Mouse (Mus musculus) limb, embryonic 12.5 days (tissue): ENCODE results near the gene Cnot9. TPM values are rescaled to one million over a fixed set of nuclear protein-coding genes. Genes with fewer than 3 reads are reported as not detected.
"Not testable (repeated sequence)": the region's sequence is repeated elsewhere in the genome, so short reads cannot be mapped to it uniquely, and the experiment has no call there.

Experiments
- ATAC-seq: fragments of 200-750 bp; cut with Nextera tagmentation; 2 replicates; pipeline ENCODE4 v1.8.0; 2017; ENCODE audit warnings: low read depth, moderate TSS enrichment; ENCODE audit not compliant: insufficient number of reproducible peaks, insufficient read depth, low FRiP score, low TSS enrichment
- H3K27ac ChIP-seq: fragments of 300-500 bp; sonication (generic); 2 replicates; pipeline ENCODE4 v1.5.1; 2016; ENCODE audit warnings: mild to moderate bottlenecking, moderate library complexity
- H3K27me3 ChIP-seq: fragments of 300-500 bp; sonication (generic); 2 replicates; pipeline ENCODE4 v1.6.1; 2016; ENCODE audit warnings: mild to moderate bottlenecking, moderate library complexity
- H3K36me3 ChIP-seq: fragments of 300-500 bp; sonication (generic); 2 replicates; pipeline ENCODE4 v1.6.1; 2016; ENCODE audit warnings: mild to moderate bottlenecking, moderate library complexity
- H3K4me1 ChIP-seq: fragments of 300-500 bp; sonication (generic); replicated peaks from 2 replicates; pipeline ENCODE4 v1.6.1; 2016
- H3K4me2 ChIP-seq: fragments of 300-500 bp; sonication (generic); 2 replicates; pipeline ENCODE4 v1.6.1; 2016; ENCODE audit warnings: mild to moderate bottlenecking, moderate library complexity
- H3K4me3 ChIP-seq: fragments of 300-500 bp; sonication (generic); replicated peaks from 2 replicates; pipeline ENCODE4 v1.5.1; 2016; ENCODE audit warnings: mild to moderate bottlenecking
- H3K9ac ChIP-seq: fragments of 300-500 bp; sonication (generic); replicated peaks from 2 replicates; pipeline ENCODE4 v1.6.1; 2016; ENCODE audit warnings: mild to moderate bottlenecking, moderate library complexity
- H3K9me3 ChIP-seq: fragments of 300-500 bp; sonication (generic); 2 replicates; pipeline ENCODE4 v1.6.1; 2016; ENCODE audit warnings: mild to moderate bottlenecking, moderate library complexity
- WGBS: fragments of 180-500 bp; shearing (Covaris S2); methylation state at CpG from one replicate; pipeline ENCODE4 v1.1.7; 2016; 5-methylcytosine and 5-hydroxymethylcytosine counted together
- polyA plus RNA-seq: library from polyadenylated mRNA; unstranded; fragments of >200 nt; fragmentation: Nextera tagmentation; extraction: Ambion mirVana; gene quantifications from 2 replicates; pipeline ENCODE4 v1.2.1, GENCODE M21; 2016

The Cnot9 gene
- 82.6 and 84.5 TPM in 2 replicates for polyA plus RNA-seq

DNA sequence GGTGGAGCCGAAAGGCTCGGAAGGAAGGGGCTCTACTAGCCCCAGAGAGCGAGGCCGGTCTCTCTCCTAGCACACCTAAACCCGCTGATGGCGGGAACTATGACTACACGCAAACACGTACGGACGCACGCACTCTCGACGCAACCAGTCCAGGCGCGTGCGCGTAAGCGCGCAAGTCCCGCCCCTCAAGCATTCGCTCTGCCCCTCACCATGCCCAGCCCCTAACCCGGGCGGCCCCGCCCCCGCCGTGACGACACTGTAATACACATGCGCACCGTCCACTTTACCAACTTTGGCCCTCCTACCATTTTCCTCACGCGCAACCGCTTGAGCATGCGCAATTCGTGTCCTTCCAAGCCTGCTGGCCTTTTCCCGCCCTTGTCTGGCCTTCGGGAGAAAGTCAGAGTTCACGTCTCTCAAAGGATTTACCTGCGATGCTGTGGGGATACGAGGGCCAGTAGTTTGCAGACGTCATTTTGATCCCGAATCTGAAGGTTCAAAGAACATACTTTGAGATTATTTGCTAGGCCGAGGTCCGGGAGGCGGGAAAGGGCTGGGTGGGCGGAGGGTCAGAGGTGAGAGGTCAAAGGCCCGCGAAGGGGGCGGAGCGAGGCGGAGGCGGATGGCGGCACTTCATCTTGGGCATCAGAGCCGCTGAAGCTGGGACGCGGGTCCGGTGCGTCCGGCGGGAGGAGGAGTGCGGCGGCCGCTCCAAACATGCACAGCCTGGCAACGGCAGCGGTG, at the start of gene Cnot9:
TSS of gene Cnot9 (plus strand) at position 338 of the 744 bp plus-strand sequence.
- H3K4me1 ChIP-seq = peaks cover 27% of the 10 kb centered on the region
- H3K36me3 ChIP-seq = peaks cover 8% of the 10 kb centered on the region; the same call in 1 of the 2 replicates
- no peaks in the 10 kb centered on the region for H3K9me3 ChIP-seq
- peak; percentile 99 for ATAC-seq
- under 1% methylated on average over 64 of the region's 64 CpGs for WGBS
- peak within 1 kb of the TSS; percentile 93 for H3K9ac ChIP-seq
- peak within 1 kb of the TSS; percentile 90 for H3K4me3 ChIP-seq
- H3K27me3 ChIP-seq = no peaks in the 10 kb centered on the region
- H3K27ac ChIP-seq = peak within 1 kb of the TSS; percentile 96
- peak within 1 kb of the TSS; percentile 80 for H3K4me2 ChIP-seq

DNA sequence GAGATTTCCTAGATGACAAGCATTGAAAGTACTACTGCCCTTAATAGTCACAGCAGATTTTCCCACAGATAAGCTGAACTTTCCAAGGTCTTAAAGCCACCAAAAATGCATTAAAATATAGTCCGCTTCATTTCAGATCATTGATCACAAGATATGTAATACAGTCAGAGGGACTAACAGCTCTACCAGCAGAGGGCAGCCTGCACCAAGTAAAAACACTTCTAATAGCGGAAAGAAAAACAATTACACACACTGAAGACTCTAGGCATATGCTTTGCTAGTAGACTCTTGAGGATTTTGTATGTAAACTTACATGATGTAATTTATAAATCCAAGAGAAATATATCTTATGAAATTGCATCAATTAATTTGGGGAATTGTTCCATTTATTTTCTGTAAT, 45.6 kb upstream of the Cnot9 start:
- Histone ChIP-seq H3K4me3 (no peak overlapping the region), H3K27ac (no peak overlapping the region), H3K9me3 (no peaks in the 10 kb centered on the region), H3K9ac (no peak overlapping the region), H3K4me2 (no peak overlapping the region), H3K4me1 (no peaks in the 10 kb centered on the region), H3K36me3 (peaks cover 72% of the 10 kb centered on the region), H3K27me3 (no peaks in the 10 kb centered on the region)
- 73% methylated on average over 2 of the region's 2 CpGs for WGBS
- ATAC-seq = no peak

- Histone ChIP-seq H3K4me3 (no peak overlapping the region), H3K9me3 (no peaks in the 10 kb centered on the region), H3K9ac (no peak overlapping the region), H3K36me3 (peaks cover 84% of the 10 kb centered on the region), H3K4me2 (no peak overlapping the region), H3K4me1 (no peaks in the 10 kb centered on the region), H3K27me3 (no peaks in the 10 kb centered on the region), H3K27ac (no peak overlapping the region)
- ATAC-seq = no peak
- WGBS = 95% methylated on average over 5 of the region's 5 CpGs
These were observed 20.1 kb upstream of the Cnot9 start for GRCm38 (mm10) chr1:74485792-74486191.

GRCm38 (mm10) chr1:74501106-74501505, 4.8 kb upstream of the Cnot9 start:
- no peak overlapping the region for H3K4me2 ChIP-seq
- 82% methylated on average over 1 of the region's 1 CpGs for WGBS
- H3K27me3 ChIP-seq = no peaks in the 10 kb centered on the region
- no peaks in the 10 kb centered on the region for H3K9me3 ChIP-seq
- ATAC-seq = no peak
- peaks cover 7% of the 10 kb centered on the region; the same call in 1 of the 2 replicates for H3K36me3 ChIP-seq
- no peak overlapping the region for H3K9ac ChIP-seq
- H3K27ac ChIP-seq = no peak overlapping the region
- H3K4me3 ChIP-seq = no peak overlapping the region
- peaks cover 10% of the 10 kb centered on the region for H3K4me1 ChIP-seq

DNA sequence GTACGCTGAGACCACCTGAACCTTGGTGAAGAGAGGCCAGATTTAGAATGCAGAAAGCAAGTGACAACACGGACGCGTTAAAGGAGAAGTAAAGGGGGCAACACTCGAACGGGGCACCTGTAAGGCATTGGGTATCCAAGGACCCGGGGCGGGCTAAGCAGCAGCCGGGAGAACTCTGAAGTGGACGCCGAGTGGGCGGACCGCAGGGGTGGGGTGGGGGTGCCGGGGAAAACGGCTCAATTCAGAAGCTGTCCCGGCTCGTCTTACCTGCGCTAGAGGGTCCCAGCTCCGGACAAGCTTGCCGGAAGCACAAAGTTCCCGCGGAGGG, 501 bp upstream of the Cnot9 start:
- Histone ChIP-seq H3K4me2 (peak overlapping the region; percentile 80), H3K4me3 (peak overlapping the region; percentile 90), H3K4me1 (peaks cover 27% of the 10 kb centered on the region), H3K9ac (peak overlapping the region; percentile 80), H3K27ac (peak overlapping the region; percentile 70), H3K27me3 (no peaks in the 10 kb centered on the region), H3K36me3 (peaks cover 8% of the 10 kb centered on the region; the same call in 1 of the 2 replicates), H3K9me3 (no peaks in the 10 kb centered on the region)
- WGBS = under 1% methylated on average over 22 of the region's 22 CpGs
- peak; percentile 71 for ATAC-seq

GRCm38 (mm10) chr1:74506471-74506881, 618 bp downstream of the Cnot9 start:
- no peaks in the 10 kb centered on the region for H3K27me3 ChIP-seq
- ATAC-seq = peak; percentile 32; the same call in 1 of the 2 replicates
- H3K27ac ChIP-seq = peak overlapping the region; percentile 96
- no peaks in the 10 kb centered on the region for H3K9me3 ChIP-seq
- H3K4me2 ChIP-seq = peak overlapping the region; percentile 80
- peak overlapping the region; percentile 93 for H3K9ac ChIP-seq
- H3K4me3 ChIP-seq = peak overlapping the region; percentile 90
- under 1% methylated on average over 34 of the region's 34 CpGs for WGBS
- peaks cover 13% of the 10 kb centered on the region; the same call in 1 of the 2 replicates for H3K36me3 ChIP-seq
- H3K4me1 ChIP-seq = peaks cover 27% of the 10 kb centered on the region

GRCm38 (mm10) chr1:74507780-74508179, 1.9 kb downstream of the Cnot9 start:
- no peak for ATAC-seq
- WGBS = 93% methylated on average over 2 of the region's 2 CpGs
- Histone ChIP-seq H3K4me1 (peaks cover 27% of the 10 kb centered on the region), H3K27ac (no peak overlapping the region), H3K36me3 (peaks cover 20% of the 10 kb centered on the region), H3K4me2 (peak overlapping the region; percentile 80), H3K27me3 (no peaks in the 10 kb centered on the region), H3K4me3 (peak overlapping the region; percentile 90; the same call in 1 of the 2 replicates), H3K9ac (no peak overlapping the region), H3K9me3 (no peaks in the 10 kb centered on the region)

GRCm38 (mm10) chr1:74511306-74511705, 5.4 kb downstream of the Cnot9 start:
- Histone ChIP-seq H3K27me3 (no peaks in the 10 kb centered on the region), H3K9ac (no peak overlapping the region), H3K9me3 (no peaks in the 10 kb centered on the region), H3K36me3 (peaks cover 47% of the 10 kb centered on the region), H3K4me2 (no peak overlapping the region), H3K4me1 (peaks cover 17% of the 10 kb centered on the region), H3K27ac (no peak overlapping the region), H3K4me3 (no peak overlapping the region)
- WGBS = 94% methylated on average over 5 of the region's 5 CpGs
- ATAC-seq = no peak

- WGBS = 95% methylated on average over 1 of the region's 1 CpGs
- peaks cover 53% of the 10 kb centered on the region for H3K36me3 ChIP-seq
- not testable (repeated sequence) for H3K27me3 ChIP-seq, ATAC-seq, H3K27ac ChIP-seq, H3K4me3 ChIP-seq, H3K4me1 ChIP-seq, H3K4me2 ChIP-seq, H3K9ac ChIP-seq, H3K9me3 ChIP-seq
These were observed 7.1 kb downstream of the Cnot9 start for GRCm38 (mm10) chr1:74512999-74513398.

GRCm38 (mm10) chr1:74519875-74520274, 14.0 kb downstream of the Cnot9 start:
- no peak for ATAC-seq
- H3K9me3 ChIP-seq = no peaks in the 10 kb centered on the region
- H3K36me3 ChIP-seq = peaks cover 74% of the 10 kb centered on the region
- H3K4me2 ChIP-seq = no peak overlapping the region
- no peak overlapping the region for H3K4me3 ChIP-seq
- H3K27me3 ChIP-seq = no peaks in the 10 kb centered on the region
- H3K27ac ChIP-seq = no peak overlapping the region
- no peak overlapping the region for H3K9ac ChIP-seq
- no peaks in the 10 kb centered on the region for H3K4me1 ChIP-seq

- no peak for ATAC-seq
- WGBS = 89% methylated on average over 4 of the region's 4 CpGs
- Histone ChIP-seq H3K27ac (no peak overlapping the region), H3K27me3 (no peaks in the 10 kb centered on the region), H3K9ac (no peak overlapping the region), H3K4me2 (no peak overlapping the region), H3K9me3 (no peaks in the 10 kb centered on the region), H3K4me1 (no peaks in the 10 kb centered on the region), H3K36me3 (peaks cover 95% of the 10 kb centered on the region), H3K4me3 (no peak overlapping the region)
These were observed 18.9 kb downstream of the Cnot9 start for GRCm38 (mm10) chr1:74524746-74525145.

DNA sequence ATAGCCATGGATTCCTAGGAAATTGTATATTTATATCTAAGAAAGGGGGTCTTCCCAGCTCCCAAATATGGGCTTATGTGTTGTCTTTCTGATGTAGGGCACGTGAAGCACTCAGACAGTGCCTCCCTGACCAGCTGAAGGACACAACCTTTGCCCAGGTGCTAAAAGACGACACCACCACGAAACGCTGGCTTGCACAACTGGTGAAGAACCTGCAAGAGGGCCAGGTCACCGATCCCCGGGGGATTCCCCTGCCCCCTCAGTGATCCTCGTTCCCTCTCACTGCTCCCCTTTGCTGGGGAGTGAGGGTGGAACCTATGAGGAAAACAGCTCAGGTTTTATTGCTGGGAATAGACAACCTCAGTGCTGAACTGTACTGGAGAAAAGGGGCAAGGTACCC, 22.7 kb downstream of the Cnot9 start:
- H3K27ac ChIP-seq = no peak overlapping the region
- no peaks in the 10 kb centered on the region for H3K9me3 ChIP-seq
- H3K9ac ChIP-seq = no peak overlapping the region
- 92% methylated on average over 7 of the region's 7 CpGs for WGBS
- peaks cover 95% of the 10 kb centered on the region for H3K36me3 ChIP-seq
- no peak overlapping the region for H3K4me2 ChIP-seq
- ATAC-seq = no peak
- H3K27me3 ChIP-seq = no peaks in the 10 kb centered on the region
- H3K4me3 ChIP-seq = no peak overlapping the region
- H3K4me1 ChIP-seq = no peaks in the 10 kb centered on the region
